Mouse (Mus musculus) cortical plate, adult 2 months (tissue): ENCODE data around the gene Bmper.

ENCODE experiments used
- CTCF ChIP-seq: fragments of 200-500 bp; IDR thresholded peaks from 2 replicates; pipeline ENCODE4 v1.5.1; 2011; ENCODE audit warnings: mild to moderate bottlenecking, control low read depth, low read length; ENCODE audit not compliant: insufficient read depth; ENCODE audit errors: extremely low read depth
- POLR2A ChIP-seq: fragments of 200-500 bp; IDR thresholded peaks from 2 replicates; pipeline ENCODE4 v1.6.1; 2011; ENCODE audit warnings: mild to moderate bottlenecking, low read length, control low read depth; ENCODE audit not compliant: insufficient read depth; ENCODE audit errors: extremely low read depth

DNA sequence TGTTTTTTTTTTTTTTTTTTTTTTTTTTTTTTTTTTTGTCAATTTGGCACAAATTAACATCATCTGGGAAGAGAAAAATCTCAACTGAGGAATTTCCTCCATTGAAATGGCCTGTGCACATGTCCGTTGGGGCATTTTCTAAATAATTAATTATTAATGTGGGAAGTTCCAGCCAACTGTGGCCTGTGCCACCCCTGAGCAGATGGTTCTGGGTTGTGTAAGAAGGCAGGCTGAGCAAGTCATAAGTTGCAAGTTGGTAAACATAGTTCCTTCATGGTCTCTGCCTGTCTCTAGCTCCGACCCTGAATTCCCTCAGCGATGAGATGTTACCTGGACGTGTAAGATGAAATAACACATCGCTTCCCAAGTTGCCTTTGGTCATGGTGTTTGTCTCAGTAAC lies 16.7 kb upstream of the Bmper start:
- no peak for TF ChIP-seq POLR2A
- no peak for TF ChIP-seq CTCF
